ENCODE assay signal across 8 mouse cellular contexts in genomic region chr10:24595250-24596002, GRCm38 (mm10). TPM values are rescaled to one million over a fixed set of nuclear protein-coding genes. Genes with fewer than 3 reads are reported as not detected.
DNase-seq lines count a peak whose midpoint lies in the region; ATAC-seq and TF ChIP-seq lines count a peak whose summit lies in the region.

Gene Ccn2 (plus strand): TSS chr10:24595442.

- no peaks in the 10 kb centered on the region for H3K36me3 ChIP-seq in heart, embryonic 11.5 days (ENCODE audit: control insufficient read depth, insufficient read depth, low read length)
- no peaks in the 10 kb centered on the region for H3K36me3 ChIP-seq in kidney, embryonic 14.5 days (ENCODE audit: control insufficient read depth, insufficient read depth, low read length)
- H3K36me3 ChIP-seq in midbrain, postnatal 0 days (ENCODE audit: insufficient read depth, low read length), result no peaks in the 10 kb centered on the region
- H3K36me3 ChIP-seq in testis, adult 2 months (ENCODE audit: control insufficient read depth, insufficient read depth, low read length), result no peaks in the 10 kb centered on the region

- H3K4me3 ChIP-seq in heart, embryonic 11.5 days (ENCODE audit: low read depth, low read length), result peak within 1 kb of the TSS; percentile 81
- H3K4me3 ChIP-seq in kidney, embryonic 14.5 days (ENCODE audit: low read length), result peak within 1 kb of the TSS; percentile 53
- peak within 1 kb of the TSS; percentile 67 for H3K4me3 ChIP-seq in midbrain, postnatal 0 days (ENCODE audit: low read depth, low read length)
- peak within 1 kb of the TSS; percentile 61 for H3K4me3 ChIP-seq in testis, adult 2 months (ENCODE audit: control insufficient read depth, low read depth, low read length)

- TF ChIP-seq POLR2A in testis, adult 2 months (IDR thresholded peaks at IDR 0.05; ENCODE audit: control insufficient read depth, low read depth, low read length), result peak; percentile 55; the same call in 1 of the 2 replicates

- peak within 1 kb of the TSS; percentile 98 for H3K9ac ChIP-seq in heart, embryonic 11.5 days (ENCODE audit: low read depth, low read length)
- peak within 1 kb of the TSS; percentile 59 for H3K9ac ChIP-seq in kidney, embryonic 14.5 days (ENCODE audit: low read depth, low read length)
- peak within 1 kb of the TSS; percentile 61 for H3K9ac ChIP-seq in midbrain, postnatal 0 days (replicated peaks; ENCODE audit: low read length, poor library complexity, severe bottlenecking)

- H3K27me3 ChIP-seq in heart, embryonic 11.5 days (ENCODE audit: control insufficient read depth, insufficient read depth, low read length), result no peaks in the 10 kb centered on the region
- H3K27me3 ChIP-seq in kidney, embryonic 14.5 days (ENCODE audit: control insufficient read depth, insufficient read depth, low read length), result no peaks in the 10 kb centered on the region
- H3K27me3 ChIP-seq in midbrain, postnatal 0 days (ENCODE audit: insufficient read depth, low read length), result no peaks in the 10 kb centered on the region
- no peaks in the 10 kb centered on the region for H3K27me3 ChIP-seq in testis, adult 2 months (ENCODE audit: control insufficient read depth, insufficient read depth, low read length)

- TF ChIP-seq CTCF in midbrain, postnatal 0 days (IDR thresholded peaks at IDR 0.05), result no peak
- TF ChIP-seq CTCF in testis, adult 2 months (IDR thresholded peaks at IDR 0.05; ENCODE audit: control insufficient read depth, insufficient read depth, insufficient replicate concordance, low read depth, low read length), result no peak

- DNase-seq in thymus, postnatal 14 days, result peak; percentile 9
- DNase-seq in thymus, adult 18-20 months, result no peak
- peak; percentile 92 for DNase-seq in fibroblast of lung, adult 2 months (ENCODE audit: low read depth)
- DNase-seq in liver, result peak; percentile 57
- peak; percentile 63 for DNase-seq in midbrain, postnatal 0 days (ENCODE audit: low spot score)

- H3K9me3 ChIP-seq in heart, embryonic 11.5 days (replicated peaks; ENCODE audit: control insufficient read depth, low read length), result no peaks in the 10 kb centered on the region
- no peaks in the 10 kb centered on the region for H3K9me3 ChIP-seq in kidney, embryonic 14.5 days (ENCODE audit: control insufficient read depth, low read length)
- H3K9me3 ChIP-seq in midbrain, postnatal 0 days (ENCODE audit: low read length), result no peaks in the 10 kb centered on the region

- peak within 1 kb of the TSS; percentile 68 for H3K4me2 ChIP-seq in heart, embryonic 11.5 days
- peak within 1 kb of the TSS; percentile 58 for H3K4me2 ChIP-seq in kidney, embryonic 14.5 days (replicated peaks; ENCODE audit: low read depth, low read length)
- H3K4me2 ChIP-seq in midbrain, postnatal 0 days (ENCODE audit: low read depth, low read length, poor library complexity, severe bottlenecking), result peak within 1 kb of the TSS; percentile 74

- ATAC-seq in heart, embryonic 11.5 days (replicated peaks; ENCODE audit: insufficient number of reproducible peaks, low FRiP score, low TSS enrichment), result peak; percentile 73
- peak; percentile 90 for ATAC-seq in kidney, embryonic 14.5 days (ENCODE audit: low FRiP score, low TSS enrichment)
- peak; percentile 85 for ATAC-seq in midbrain, postnatal 0 days (ENCODE audit: low FRiP score)

- WGBS in heart, embryonic 11.5 days (ENCODE audit: insufficient replicate concordance), result under 1% methylated on average over 48 of the region's 53 CpGs
- WGBS in kidney, embryonic 14.5 days, result under 1% methylated on average over 53 of the region's 53 CpGs
- WGBS in midbrain, postnatal 0 days, result under 1% methylated on average over 51 of the region's 53 CpGs

- H3K4me1 ChIP-seq in heart, embryonic 11.5 days (ENCODE audit: control insufficient read depth, insufficient read depth, low read length), result peaks cover 21% of the 10 kb centered on the region
- H3K4me1 ChIP-seq in kidney, embryonic 14.5 days (ENCODE audit: control insufficient read depth, insufficient read depth, low read length), result peaks cover 16% of the 10 kb centered on the region; the same call in 1 of the 2 replicates
- H3K4me1 ChIP-seq in midbrain, postnatal 0 days (ENCODE audit: insufficient read depth, low read length), result peaks cover 2% of the 10 kb centered on the region; the same call in 1 of the 2 replicates
- no peaks in the 10 kb centered on the region; the same call in 1 of the 2 replicates for H3K4me1 ChIP-seq in testis, adult 2 months (ENCODE audit: control insufficient read depth, insufficient read depth, low read length)

- peak within 1 kb of the TSS; percentile 99 for H3K27ac ChIP-seq in heart, embryonic 11.5 days (ENCODE audit: low read depth, low read length)
- peak within 1 kb of the TSS; percentile 77 for H3K27ac ChIP-seq in kidney, embryonic 14.5 days (ENCODE audit: low read depth, low read length)
- peak within 1 kb of the TSS; percentile 67 for H3K27ac ChIP-seq in midbrain, postnatal 0 days (ENCODE audit: low read depth, low read length)
- peak within 1 kb of the TSS; percentile 54 for H3K27ac ChIP-seq in testis, adult 2 months (ENCODE audit: control insufficient read depth, insufficient read depth, low read depth, low read length)

RNA-seq across cellular contexts. Expression of gene Ccn2, which starts in this region (rescaled TPM):
- 25.2 and 26.4 TPM in 2 replicates for polyA plus RNA-seq in heart, embryonic 11.5 days (2014; fragmentation: Nextera tagmentation; extraction: Ambion mirVana)
- 4.7 and 5.2 TPM in 2 replicates for polyA plus RNA-seq in kidney, embryonic 14.5 days (2014; fragmentation: Nextera tagmentation; extraction: Ambion mirVana)
- total RNA-seq in midbrain, postnatal 0 days (2014; rRNA removed), result 10.0 and 16.2 TPM in 2 replicates
- polyA plus RNA-seq in midbrain, postnatal 0 days (2015; fragmentation: Nextera tagmentation; extraction: Ambion mirVana), result 2.3 and 3.7 TPM in 2 replicates
- polyA plus RNA-seq in testis, adult 2 months (2012; rRNA removed), result 26.7 and 32.8 TPM in 2 replicates

Comparison
In these comparisons a context has a peak if more than half of its experiments do, and no peak if none do; other contexts are left out.
1. DNase-seq: peak in thymus, postnatal 14 days (single experiment), fibroblast of lung, adult 2 months (single experiment), liver (single experiment) and midbrain, postnatal 0 days (single experiment); none in thymus, adult 18-20 months (0 of 2).
2. Peak in every context shown above with its lines, with median percentiles within 50 percentile points of each other: ATAC-seq, H3K27ac ChIP-seq, H3K4me2 ChIP-seq, H3K4me3 ChIP-seq and H3K9ac ChIP-seq.